Mouse (Mus musculus) kidney, postnatal 10 days (tissue): ENCODE measurements around the gene Kctd13.

ENCODE experiments used
- DNase-seq: peaks from one replicate; pipeline ENCODE4 v3.0.0; 2021; ENCODE audit warnings: mixed read lengths

Kctd13 gene

GRCm38 (mm10) chr7:126946530-126946929, 17.9 kb downstream of the Kctd13 start:
- DNase-seq: peak; percentile 69

GRCm38 (mm10) chr7:126948626-126949025, 19.9 kb downstream of the Kctd13 start:
- no peak for DNase-seq

- no peak for DNase-seq
Measured at GRCm38 (mm10) chr7:126949403-126949792, 20.7 kb downstream of the Kctd13 start, which contains the start of gene Asphd1. Gene Asphd1 (minus strand): TSS chr7:126949582.

GRCm38 (mm10) chr7:126949793-126950646, 21.3 kb downstream of the Kctd13 start, which contains the start of gene Sez6l2:
Gene Sez6l2 (plus strand): TSS chr7:126950563.
- peak; percentile 97 for DNase-seq

DNA sequence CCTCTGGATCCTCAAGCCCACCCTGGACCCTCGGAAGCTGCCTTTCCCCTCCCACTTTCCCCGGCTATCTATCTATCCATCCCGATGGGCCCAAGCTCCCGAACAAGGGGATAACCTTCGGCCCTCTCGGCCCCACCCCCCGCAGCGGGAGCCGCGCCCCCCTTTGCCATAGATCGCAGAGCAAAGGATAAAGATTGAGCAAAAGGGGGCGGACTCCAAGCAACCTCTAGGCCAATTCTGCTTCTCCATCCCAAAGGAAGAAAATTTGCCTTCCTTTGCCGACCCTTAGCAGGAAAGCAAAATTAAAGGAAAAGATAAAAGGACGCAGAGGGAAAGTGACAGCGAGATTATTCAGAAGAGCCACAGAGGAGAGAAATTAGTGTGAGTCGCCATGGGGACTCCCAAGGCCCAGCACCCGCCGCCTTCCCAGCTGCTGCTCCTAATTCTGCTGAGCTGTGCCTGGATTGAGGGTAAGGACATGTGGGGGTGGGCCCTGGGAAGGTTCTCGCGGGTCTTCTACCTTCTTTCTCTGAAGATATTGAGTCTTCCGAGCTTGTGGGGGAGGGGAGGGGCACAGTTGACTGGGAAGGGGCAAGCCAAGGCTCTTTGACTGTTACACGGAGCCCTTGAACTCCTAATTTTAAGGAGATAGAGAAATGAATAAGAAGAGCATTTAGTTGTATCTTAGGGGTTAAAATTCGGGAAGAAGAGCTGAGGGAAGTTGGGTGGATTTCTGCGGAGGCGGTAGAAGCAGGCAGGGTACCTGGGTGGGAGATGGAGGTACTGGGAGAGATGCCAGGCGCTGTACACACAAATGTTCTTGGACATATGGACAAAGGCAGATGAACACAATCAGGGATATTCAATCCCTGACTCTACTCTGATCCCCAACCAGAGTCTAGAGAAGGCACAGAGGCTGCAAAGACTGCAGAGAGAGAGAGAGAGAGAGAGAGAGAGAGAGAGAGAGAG, 22.3 kb downstream of the Kctd13 start:
- DNase-seq: no peak

DNA sequence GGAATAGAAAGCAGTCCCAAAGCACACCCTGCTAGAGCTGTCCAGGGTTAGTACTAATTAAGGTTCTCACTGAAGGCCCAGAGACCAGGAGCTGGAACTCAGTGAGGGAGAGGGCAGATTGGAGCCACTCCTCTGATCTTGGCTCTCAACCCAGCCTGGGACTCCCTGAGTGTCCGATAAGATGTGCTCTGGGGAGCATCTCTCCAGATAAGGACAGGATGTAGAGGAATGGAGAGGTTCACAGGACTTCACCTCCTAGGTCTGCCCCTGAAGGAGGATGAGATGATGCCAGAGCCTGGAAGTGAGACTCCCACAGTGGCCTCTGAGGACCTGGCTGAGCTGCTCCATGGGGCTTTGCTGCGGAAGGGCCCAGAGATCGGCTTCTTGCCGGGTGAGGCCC, 23.1 kb downstream of the Kctd13 start:
- no peak for DNase-seq

- no peak for DNase-seq
Measured at GRCm38 (mm10) chr7:126952646-126953045, 24.0 kb downstream of the Kctd13 start.

- no peak for DNase-seq
Measured at GRCm38 (mm10) chr7:126955125-126955524, 26.4 kb downstream of the Kctd13 start.

DNA sequence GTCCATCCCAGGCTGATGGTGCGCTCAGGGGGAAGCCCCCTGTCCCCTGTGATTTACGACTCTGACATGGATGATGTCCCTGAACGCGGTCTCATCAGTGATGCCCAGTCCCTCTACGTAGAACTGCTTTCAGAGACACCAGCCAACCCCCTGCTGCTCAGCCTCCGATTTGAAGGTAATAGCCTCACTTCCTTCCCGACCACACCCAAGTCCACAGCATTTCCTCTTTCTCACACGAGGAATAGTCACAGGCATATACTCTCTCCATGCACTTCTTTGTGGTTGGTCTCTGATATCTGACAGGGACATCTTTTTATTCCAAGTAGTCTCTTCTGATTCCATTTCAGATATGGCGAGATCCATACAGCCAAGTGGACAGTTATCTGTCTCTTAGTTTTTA, 31.1 kb downstream of the Kctd13 start:
- DNase-seq: no peak

GRCm38 (mm10) chr7:126961095-126961494, 32.4 kb downstream of the Kctd13 start:
- DNase-seq: no peak

- no peak for DNase-seq
Measured at GRCm38 (mm10) chr7:126961965-126962364, 33.3 kb downstream of the Kctd13 start.

- DNase-seq: peak; percentile 76
Measured at GRCm38 (mm10) chr7:126963548-126964286, 35.0 kb downstream of the Kctd13 start.

- DNase-seq: no peak
Measured at GRCm38 (mm10) chr7:126965568-126965967, 36.9 kb downstream of the Kctd13 start.

DNA sequence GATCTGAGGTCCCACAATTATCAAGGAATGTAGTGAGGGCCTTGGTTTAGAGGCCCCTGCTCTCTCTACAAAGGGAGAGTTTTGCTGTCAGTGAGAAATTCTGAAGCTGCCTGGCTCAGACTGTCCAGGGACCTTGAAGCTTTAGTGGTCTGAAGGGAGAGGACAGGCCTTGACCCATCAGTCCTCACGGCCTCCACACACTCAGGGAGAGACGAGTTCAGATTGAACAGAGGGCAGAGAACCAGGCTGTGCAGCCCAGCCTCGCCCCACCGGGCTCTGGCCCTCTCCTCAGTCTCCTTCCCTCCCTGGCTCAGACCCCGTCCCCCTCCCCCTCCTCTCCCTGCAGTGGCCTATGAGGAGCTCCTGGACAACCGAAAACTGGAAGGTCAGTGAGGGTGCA, 38.7 kb downstream of the Kctd13 start:
- DNase-seq: no peak

DNA sequence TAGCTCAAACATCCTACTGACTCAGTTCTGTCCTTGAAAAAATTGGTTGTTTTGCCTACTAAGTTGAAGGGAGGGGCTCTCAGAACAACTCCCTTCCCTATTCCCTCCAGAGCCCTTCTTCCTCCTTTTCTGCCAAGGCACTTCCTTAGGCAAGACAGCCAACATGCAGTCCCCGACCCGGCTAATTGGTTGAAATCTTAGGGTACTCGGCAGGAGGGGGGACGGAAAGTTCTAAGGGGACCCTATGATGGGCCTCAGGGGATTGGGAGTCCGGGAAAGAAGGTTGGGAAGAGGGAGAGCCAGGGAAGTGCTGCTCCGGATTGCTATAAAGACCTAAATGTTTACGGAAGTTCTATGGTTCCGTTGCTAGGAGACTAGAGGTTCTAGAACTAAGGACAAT, 46.8 kb downstream of the Kctd13 start:
- DNase-seq: peak; percentile 24

- DNase-seq: no peak
Measured at GRCm38 (mm10) chr7:126975893-126975949, 47.0 kb downstream of the Kctd13 start, which contains the start of gene Cdipt. Gene Cdipt (plus strand): TSS chr7:126975914.

DNA sequence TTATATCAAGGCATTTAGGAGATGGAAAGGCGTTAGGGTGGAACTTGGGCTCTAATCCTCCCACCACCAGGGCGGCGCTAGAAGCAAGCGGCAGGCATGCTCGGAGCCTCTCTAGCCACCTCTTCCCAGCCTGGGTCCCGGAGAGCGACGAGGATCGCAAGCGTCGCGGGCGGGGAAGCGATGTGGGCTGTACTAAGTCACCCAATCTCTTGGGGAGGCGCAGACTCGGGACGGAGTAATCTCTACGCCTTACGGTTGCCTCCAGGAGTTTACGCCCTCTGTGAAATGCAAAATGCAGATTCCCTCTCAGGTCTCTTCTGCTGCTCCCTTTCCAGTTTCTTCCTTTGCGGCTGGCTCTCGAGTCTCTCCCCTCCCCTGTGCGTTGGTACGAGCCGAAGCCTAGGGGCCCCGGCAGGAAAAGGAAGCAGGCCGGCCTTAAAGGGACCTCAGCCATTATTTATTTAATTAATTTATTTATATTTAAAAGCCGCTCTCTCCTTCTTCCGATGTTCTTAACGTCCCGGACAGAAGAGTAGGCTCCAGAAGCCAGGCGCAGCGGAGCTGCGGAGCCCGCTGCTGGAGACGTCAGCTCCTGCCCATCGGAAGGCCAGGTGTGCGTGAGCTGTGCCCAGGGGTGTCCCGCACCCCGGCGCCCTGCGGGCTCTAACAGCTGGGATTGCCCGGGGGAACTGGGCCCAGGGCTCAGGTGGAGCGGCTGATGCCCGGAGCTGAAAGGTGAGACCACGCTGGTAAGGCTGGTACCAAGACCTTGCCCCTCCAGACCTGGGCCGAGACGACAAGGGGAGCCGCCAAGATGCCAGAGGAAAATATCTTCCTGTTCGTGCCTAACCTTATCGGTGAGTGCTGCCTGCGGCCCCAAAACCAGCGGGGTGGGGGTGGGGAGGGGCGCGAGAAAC, 47.5 kb downstream of the Kctd13 start, which contains the start of gene Cdiptos:
Cdiptos (minus strand) TSS at position 149 of the 917 bp plus-strand sequence.
- peak; percentile 99 for DNase-seq

GRCm38 (mm10) chr7:126976878-126977459, 48.3 kb downstream of the Kctd13 start:
- peak; percentile 22 for DNase-seq

GRCm38 (mm10) chr7:126978841-126979240, 50.2 kb downstream of the Kctd13 start:
- no peak for DNase-seq

DNA sequence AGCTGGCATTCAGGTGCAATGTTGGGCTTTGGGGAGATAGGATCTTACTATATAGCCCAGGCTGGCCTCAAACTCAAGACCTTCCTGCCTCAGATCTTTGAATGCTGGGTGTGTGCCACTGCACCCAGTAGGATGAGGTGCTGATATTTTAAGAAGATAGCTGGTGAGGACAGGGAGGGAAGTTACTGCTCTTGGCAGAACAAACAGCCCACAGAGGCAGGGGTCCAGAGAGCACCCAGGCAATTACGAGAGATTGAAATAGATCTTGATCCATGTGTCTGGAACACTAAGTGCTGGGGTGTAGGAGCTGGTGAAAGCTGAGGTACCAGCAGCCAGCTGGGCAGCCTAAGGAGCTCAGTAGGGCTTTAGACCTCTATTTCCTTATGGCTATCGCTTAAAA, 52.9 kb downstream of the Kctd13 start:
- DNase-seq: no peak

GRCm38 (mm10) chr7:126982054-126982453, 53.4 kb downstream of the Kctd13 start:
- DNase-seq: no peak

GRCm38 (mm10) chr7:126983113-126983512, 54.4 kb downstream of the Kctd13 start:
- DNase-seq: no peak
